Mouse (Mus musculus) left cerebral cortex, adult 18-20 months (tissue): ENCODE data around the gene Slc52a3. TPM values are rescaled to one million over a fixed set of nuclear protein-coding genes. Genes with fewer than 3 reads are reported as not detected.

ENCODE experiments used
- DNase-seq, 2 experiments: peaks; one replicate each; pipeline ENCODE4 v3.0.0; 2021 to 2022; ENCODE audit warnings: low spot score in 2 of 2, mixed read lengths in 1 of 2
- long read RNA-seq, 2 experiments: library from polyadenylated mRNA; stranded (forward); transcript quantifications; one replicate each; pipeline ENCODE4 v2.0.0; 2021
- total RNA-seq, 2 experiments: library from RNA; stranded (reverse); gene quantifications; 2 replicates each; pipeline ENCODE4 v1.2.3; 2021

The Slc52a3 gene
- 1 to 10 TPM; 2.1 to 2.8 TPM for total RNA-seq
- long read RNA-seq, experiment 1, transcript Slc52a3-201 (5 exons, 2,669 nt) = major isoform, 6 of 8 reads
- long read RNA-seq, experiment 1, partial matches to known transcripts = 0 of 8 reads
- long read RNA-seq, experiment 1, other reads (novel, unspliced or antisense) = 0 of 8 reads
- long read RNA-seq, experiment 2, partial matches to known transcripts = 0 of 2 reads
- long read RNA-seq, experiment 2, other reads (novel, unspliced or antisense) = 0 of 2 reads

GRCm38 (mm10) chr2:151996229-151997189, at the start of gene Slc52a3:
Gene Slc52a3 (plus strand): TSS chr2:151996511.
- DNase-seq = peak; percentile 82 to 89

GRCm38 (mm10) chr2:151947617-151948016, 48.7 kb upstream of the Slc52a3 start:
- no peak for DNase-seq

- DNase-seq = no peak
These were observed 48.0 kb upstream of the Slc52a3 start for GRCm38 (mm10) chr2:151948311-151948710.

GRCm38 (mm10) chr2:151949082-151949774, 47.1 kb upstream of the Slc52a3 start:
- no peak for DNase-seq

GRCm38 (mm10) chr2:151953665-151954064, 42.6 kb upstream of the Slc52a3 start:
- no peak for DNase-seq

- DNase-seq = no peak
These were observed 39.7 kb upstream of the Slc52a3 start for GRCm38 (mm10) chr2:151956500-151957137.

- no peak for DNase-seq
These were observed 37.0 kb upstream of the Slc52a3 start for GRCm38 (mm10) chr2:151959274-151959673.

GRCm38 (mm10) chr2:151961284-151962196, 34.8 kb upstream of the Slc52a3 start:
- no peak for DNase-seq

- peak; percentile 76 to 77 for DNase-seq
These were observed 33.8 kb upstream of the Slc52a3 start for GRCm38 (mm10) chr2:151962474-151962873.

- no peak for DNase-seq
These were observed 33.0 kb upstream of the Slc52a3 start for GRCm38 (mm10) chr2:151963319-151963718.

GRCm38 (mm10) chr2:151964052-151964451, 32.3 kb upstream of the Slc52a3 start:
- DNase-seq = no peak

GRCm38 (mm10) chr2:151967176-151967750, 29.0 kb upstream of the Slc52a3 start:
- DNase-seq = no peak

- no peak for DNase-seq
These were observed 28.5 kb upstream of the Slc52a3 start for GRCm38 (mm10) chr2:151967792-151968191.

GRCm38 (mm10) chr2:151968451-151968850, 27.9 kb upstream of the Slc52a3 start:
- DNase-seq = no peak

GRCm38 (mm10) chr2:151968986-151969385, 27.3 kb upstream of the Slc52a3 start:
- DNase-seq = no peak

GRCm38 (mm10) chr2:151969396-151969795, 26.9 kb upstream of the Slc52a3 start:
- DNase-seq = no peak

GRCm38 (mm10) chr2:151970191-151971172, 25.8 kb upstream of the Slc52a3 start:
- DNase-seq = peak; percentile 56 to 65

GRCm38 (mm10) chr2:151971748-151972147, 24.6 kb upstream of the Slc52a3 start:
- no peak for DNase-seq
